Mouse (Mus musculus) thymus, adult 2 months (tissue): ENCODE data around the gene Fstl3. TPM values are rescaled to one million over a fixed set of nuclear protein-coding genes. Genes with fewer than 3 reads are reported as not detected.

Experiments used
- DNase-seq: peaks from one replicate; pipeline ENCODE4 v3.0.0; 2021
- H3K27ac ChIP-seq: fragments of 200-500 bp; 2 replicates; pipeline ENCODE4 v1.5.1; 2012; ENCODE audit warnings: low read length, control low read depth; ENCODE audit not compliant: control insufficient read depth, insufficient read depth
- H3K27me3 ChIP-seq: fragments of 200-500 bp; 2 replicates; pipeline ENCODE4 v1.6.1; 2012; ENCODE audit warnings: mild to moderate bottlenecking, low read length, moderate library complexity, mixed read lengths; ENCODE audit not compliant: control insufficient read depth, insufficient read depth
- H3K36me3 ChIP-seq: fragments of 200-500 bp; 2 replicates; pipeline ENCODE4 v1.6.1; 2012; ENCODE audit warnings: mild to moderate bottlenecking, low read length, moderate library complexity; ENCODE audit not compliant: control insufficient read depth, insufficient read depth
- H3K4me1 ChIP-seq: fragments of 200-500 bp; replicated peaks from 2 replicates; pipeline ENCODE4 v1.6.1; 2012; ENCODE audit warnings: low read length; ENCODE audit not compliant: control insufficient read depth, insufficient read depth
- H3K4me3 ChIP-seq: fragments of 200-500 bp; 2 replicates; pipeline ENCODE4 v1.5.1; 2012; ENCODE audit warnings: mild to moderate bottlenecking, low read length, control low read depth, moderate library complexity; ENCODE audit not compliant: control insufficient read depth, insufficient read depth
- CTCF ChIP-seq: fragments of 200-500 bp; IDR thresholded peaks from 2 replicates; pipeline ENCODE4 v1.5.1; 2012; ENCODE audit warnings: mild to moderate bottlenecking, control low read depth, low read length, moderate library complexity, borderline replicate concordance; ENCODE audit not compliant: control insufficient read depth, poor library complexity, insufficient read depth; ENCODE audit errors: extremely low read depth
- POLR2A ChIP-seq: fragments of 200-500 bp; IDR thresholded peaks from 2 replicates; pipeline ENCODE4 v1.6.1; 2012; ENCODE audit warnings: mild to moderate bottlenecking, low read length, control low read depth, moderate library complexity; ENCODE audit not compliant: control insufficient read depth, poor library complexity, insufficient read depth; ENCODE audit errors: extremely low read depth
- WGBS: fragments of 180-500 bp; shearing (Covaris S2); methylation state at CpG from one replicate; pipeline ENCODE4 v1.1.7; 2018; 5-methylcytosine and 5-hydroxymethylcytosine counted together
- polyA plus RNA-seq: library from polyadenylated mRNA; depleted of rRNA; stranded (reverse); fragments of >200 nt; gene quantifications from 2 replicates; pipeline ENCODE4 v1.2.3, GENCODE M21; 2012

The Fstl3 gene
- polyA plus RNA-seq, 1 experiment = 15.9 TPM

- WGBS = 95% methylated on average over 14 of the region's 14 CpGs
- H3K27me3 ChIP-seq = no peaks in the 10 kb centered on the region
- DNase-seq = no peak
- H3K27ac ChIP-seq = no peak overlapping the region
- H3K4me1 ChIP-seq = no peaks in the 10 kb centered on the region
- TF ChIP-seq POLR2A (no peak), CTCF (no peak)
- no peak overlapping the region for H3K4me3 ChIP-seq
- peaks cover 34% of the 10 kb centered on the region for H3K36me3 ChIP-seq
Observed at GRCm38 (mm10) chr10:79736706-79737105, 40.4 kb upstream of the Fstl3 start.

DNA sequence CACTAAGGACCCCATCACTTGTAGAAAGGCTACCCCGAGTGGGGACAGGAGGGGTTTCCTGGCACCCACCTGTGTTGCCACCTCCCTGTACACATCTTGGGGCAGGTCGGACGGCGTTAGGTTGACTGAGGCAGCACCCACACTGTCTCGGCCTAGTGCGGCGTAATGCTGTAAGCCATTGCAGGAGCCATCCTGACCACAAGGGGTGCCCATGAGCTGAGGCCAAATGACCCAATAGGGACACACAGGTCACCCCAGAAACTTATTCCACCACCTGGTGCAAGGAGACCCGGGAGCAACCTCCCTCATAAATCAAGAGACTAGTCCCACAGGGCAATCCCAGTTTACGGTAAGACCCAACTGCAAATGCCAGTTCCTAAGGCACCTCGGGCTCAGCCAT lies 38.8 kb upstream of the Fstl3 start:
- Histone ChIP-seq H3K27me3 (no peaks in the 10 kb centered on the region), H3K36me3 (peaks cover 42% of the 10 kb centered on the region), H3K4me3 (no peak overlapping the region), H3K4me1 (no peaks in the 10 kb centered on the region), H3K27ac (no peak overlapping the region)
- DNase-seq = peak; percentile 34
- TF ChIP-seq POLR2A = no peak
- peak; percentile 57; the same call in 1 of the 2 replicates for TF ChIP-seq CTCF
- 97% methylated on average over 10 of the region's 10 CpGs for WGBS

DNA sequence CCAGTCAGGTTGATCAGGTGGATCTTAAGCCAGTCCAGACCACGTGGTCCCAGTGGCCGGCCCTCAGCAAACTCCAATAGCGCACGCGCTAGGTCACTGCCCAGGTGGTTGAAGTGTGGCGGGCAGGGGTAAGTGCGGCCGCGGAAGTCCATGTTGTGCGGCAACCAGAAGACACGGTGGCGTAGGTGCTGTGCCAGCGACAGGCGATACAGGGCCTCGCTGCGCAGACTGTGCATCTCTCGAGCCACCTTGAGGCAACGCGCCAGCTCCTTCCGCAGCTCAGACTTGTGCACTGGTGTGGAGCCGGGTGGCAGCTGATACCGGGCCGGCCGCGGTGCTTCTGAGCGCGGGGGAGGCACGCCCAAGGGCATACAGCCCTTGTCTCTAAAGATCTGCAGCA lies 37.8 kb upstream of the Fstl3 start:
- Histone ChIP-seq H3K4me3 (no peak overlapping the region), H3K27ac (no peak overlapping the region), H3K36me3 (peaks cover 42% of the 10 kb centered on the region), H3K4me1 (no peaks in the 10 kb centered on the region), H3K27me3 (no peaks in the 10 kb centered on the region)
- DNase-seq = no peak
- no peak for TF ChIP-seq CTCF
- no peak for TF ChIP-seq POLR2A
- WGBS = 97% methylated on average over 28 of the region's 28 CpGs

GRCm38 (mm10) chr10:79740863-79741262 lies 36.2 kb upstream of the Fstl3 start:
- H3K4me1 ChIP-seq = peaks cover 7% of the 10 kb centered on the region
- 95% methylated on average over 11 of the region's 11 CpGs for WGBS
- peaks cover 38% of the 10 kb centered on the region for H3K36me3 ChIP-seq
- TF ChIP-seq POLR2A (no peak), CTCF (peak; percentile 40; the same call in 1 of the 2 replicates)
- no peak overlapping the region for H3K27ac ChIP-seq
- H3K27me3 ChIP-seq = no peaks in the 10 kb centered on the region
- no peak for DNase-seq
- H3K4me3 ChIP-seq = no peak overlapping the region

GRCm38 (mm10) chr10:79743161-79743560 lies 33.9 kb upstream of the Fstl3 start:
- Histone ChIP-seq H3K27ac (no peak overlapping the region), H3K4me3 (no peak overlapping the region), H3K27me3 (no peaks in the 10 kb centered on the region), H3K36me3 (peaks cover 20% of the 10 kb centered on the region; the same call in 1 of the 2 replicates), H3K4me1 (peaks cover 9% of the 10 kb centered on the region)
- 95% methylated on average over 11 of the region's 11 CpGs for WGBS
- DNase-seq = no peak
- TF ChIP-seq CTCF (no peak), POLR2A (no peak)

GRCm38 (mm10) chr10:79743650-79744365 lies 33.3 kb upstream of the Fstl3 start:
- Histone ChIP-seq H3K4me1 (peaks cover 9% of the 10 kb centered on the region), H3K36me3 (peaks cover 20% of the 10 kb centered on the region; the same call in 1 of the 2 replicates), H3K4me3 (no peak overlapping the region), H3K27me3 (no peaks in the 10 kb centered on the region), H3K27ac (no peak overlapping the region)
- no peak for TF ChIP-seq POLR2A
- no peak for TF ChIP-seq CTCF
- WGBS = 89% methylated on average over 15 of the region's 15 CpGs
- DNase-seq = no peak

GRCm38 (mm10) chr10:79745411-79745810 lies 31.7 kb upstream of the Fstl3 start:
- H3K27me3 ChIP-seq = no peaks in the 10 kb centered on the region
- H3K36me3 ChIP-seq = peaks cover 17% of the 10 kb centered on the region; the same call in 1 of the 2 replicates
- no peak overlapping the region for H3K27ac ChIP-seq
- 97% methylated on average over 3 of the region's 3 CpGs for WGBS
- no peak for DNase-seq
- peaks cover 9% of the 10 kb centered on the region for H3K4me1 ChIP-seq
- TF ChIP-seq CTCF (no peak), POLR2A (no peak)
- no peak overlapping the region for H3K4me3 ChIP-seq
